Comparison of ENCODE assay signal across 8 mouse cellular contexts in the genomic region with DNA sequence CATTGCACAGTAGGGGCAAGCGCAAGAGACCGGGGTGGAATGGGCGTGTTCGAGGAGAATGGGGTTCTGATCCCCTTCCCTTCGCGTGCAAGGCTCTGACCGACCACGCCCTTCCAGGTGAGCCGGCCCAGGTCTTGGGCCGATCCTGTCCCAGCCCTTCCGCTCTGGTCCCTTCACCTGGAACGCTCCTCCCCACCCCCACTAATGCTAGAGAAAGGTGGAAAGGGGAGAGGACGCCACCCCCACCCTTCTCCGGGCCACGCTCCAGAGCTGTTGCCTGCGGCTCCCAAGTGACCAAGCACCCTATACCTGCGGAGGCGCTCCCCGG. TPM values are rescaled to one million over a fixed set of nuclear protein-coding genes. Genes with fewer than 3 reads are reported as not detected.
DNase-seq lines count a peak whose midpoint lies in the region; ATAC-seq and TF ChIP-seq lines count a peak whose summit lies in the region.

No protein-coding gene starts in this region.

- under 1% methylated on average over 19 of the region's 19 CpGs for WGBS in heart, embryonic 15.5 days
- under 1% methylated on average over 19 of the region's 19 CpGs for WGBS in embryonic facial prominence, embryonic 12.5 days
- WGBS in intestine, postnatal 0 days: under 1% methylated on average over 19 of the region's 19 CpGs

- peak overlapping the region; percentile 72 for H3K27ac ChIP-seq in heart, embryonic 15.5 days
- 0 out of 2 replicates have a peak overlapping the region, but pooled peaks have one; percentile 37 for H3K27ac ChIP-seq in embryonic facial prominence, embryonic 12.5 days
- H3K27ac ChIP-seq in intestine, postnatal 0 days (ENCODE audit: low read depth, low read length): peak overlapping the region; percentile 74

- TF ChIP-seq CTCF in intestine, postnatal 0 days (IDR thresholded peaks at IDR 0.05; ENCODE audit: low read depth): no peak

- H3K9ac ChIP-seq in heart, embryonic 15.5 days: peak overlapping the region; percentile 83
- peak overlapping the region; percentile 75 for H3K9ac ChIP-seq in embryonic facial prominence, embryonic 12.5 days
- H3K9ac ChIP-seq in intestine, postnatal 0 days (ENCODE audit: low read depth, low read length): peak overlapping the region; percentile 70

- no peak for DNase-seq in heart, adult 9 months (ENCODE audit: low spot score in 2 of 2)
- peak; percentile 77 to 83 for DNase-seq in lung, adult 18-20 months
- DNase-seq in gastrocnemius, postnatal 14 days: no peak
- no peak for DNase-seq in cerebellum, adult 9-10 months

- no peaks in the 10 kb centered on the region for H3K27me3 ChIP-seq in heart, embryonic 15.5 days
- H3K27me3 ChIP-seq in embryonic facial prominence, embryonic 12.5 days: no peaks in the 10 kb centered on the region
- no peaks in the 10 kb centered on the region for H3K27me3 ChIP-seq in intestine, postnatal 0 days (replicated peaks; ENCODE audit: control insufficient read depth, insufficient read depth, low read length)

- peaks cover 12% of the 10 kb centered on the region for H3K4me1 ChIP-seq in heart, embryonic 15.5 days (replicated peaks)
- H3K4me1 ChIP-seq in embryonic facial prominence, embryonic 12.5 days: peaks cover 15% of the 10 kb centered on the region; the same call in 1 of the 2 replicates
- 0 out of 2 replicates have a peak, but pooled peaks cover 4% of the 10 kb centered on the region for H3K4me1 ChIP-seq in intestine, postnatal 0 days (replicated peaks; ENCODE audit: control insufficient read depth, insufficient read depth, low read length)

- peak overlapping the region; percentile 83 for H3K4me2 ChIP-seq in heart, embryonic 15.5 days
- peak overlapping the region; percentile 91 for H3K4me2 ChIP-seq in embryonic facial prominence, embryonic 12.5 days (replicated peaks)
- H3K4me2 ChIP-seq in intestine, postnatal 0 days (replicated peaks; ENCODE audit: low read depth): peak overlapping the region; percentile 97

- H3K4me3 ChIP-seq in heart, embryonic 15.5 days: peak overlapping the region; percentile 89
- peak overlapping the region; percentile 72 for H3K4me3 ChIP-seq in embryonic facial prominence, embryonic 12.5 days
- peak overlapping the region; percentile 93 for H3K4me3 ChIP-seq in intestine, postnatal 0 days (ENCODE audit: low read depth, low read length)

- H3K36me3 ChIP-seq in heart, embryonic 15.5 days: peaks cover 31% of the 10 kb centered on the region
- peaks cover 37% of the 10 kb centered on the region for H3K36me3 ChIP-seq in embryonic facial prominence, embryonic 12.5 days
- H3K36me3 ChIP-seq in intestine, postnatal 0 days (ENCODE audit: control insufficient read depth, insufficient read depth): peaks cover 32% of the 10 kb centered on the region

- peak; percentile 75 for ATAC-seq in heart, embryonic 15.5 days (replicated peaks; ENCODE audit: insufficient number of reproducible peaks, insufficient read depth, low FRiP score, low read depth)
- ATAC-seq in embryonic facial prominence, embryonic 12.5 days (ENCODE audit: insufficient number of reproducible peaks, insufficient read depth, low FRiP score, low TSS enrichment): peak; percentile 74; the same call in 1 of the 2 replicates
- ATAC-seq in intestine, postnatal 0 days: peak; percentile 70
- ATAC-seq in neutrophil, adult 5-6 weeks (ENCODE audit: extremely low read depth, insufficient number of reproducible peaks, low FRiP score, poor library complexity, severe bottlenecking): peak; percentile 14; the same call in 1 of the 2 replicates

- intact Hi-C loops in gastrocnemius, postnatal 14 days (cut with DNase I; ENCODE audit: low total_unique reads): no loop called here

- H3K9me3 ChIP-seq in heart, embryonic 15.5 days (replicated peaks): no peaks in the 10 kb centered on the region
- H3K9me3 ChIP-seq in embryonic facial prominence, embryonic 12.5 days: no peaks in the 10 kb centered on the region
- no peaks in the 10 kb centered on the region for H3K9me3 ChIP-seq in intestine, postnatal 0 days (ENCODE audit: control insufficient read depth)

RNA-seq across cellular contexts. Expression of gene B4galt3, which starts 0.4 kb away (rescaled TPM):
- polyA plus RNA-seq in heart, embryonic 15.5 days (2015; fragmentation: Nextera tagmentation; extraction: Ambion mirVana): 44.4 and 56.4 TPM in 2 replicates
- polyA plus RNA-seq in embryonic facial prominence, embryonic 12.5 days (2016; fragmentation: Nextera tagmentation; extraction: Ambion mirVana): 86.0 and 89.3 TPM in 2 replicates
- 27.0 and 27.4 TPM in 2 replicates for polyA plus RNA-seq in intestine, postnatal 0 days (2015; fragmentation: Nextera tagmentation; extraction: Ambion mirVana)
- 116 and 144 TPM in 2 replicates for total RNA-seq in neutrophil, adult 5-6 weeks (2017)
- 1 to 10 TPM; 5.9 to 9.4 TPM for total RNA-seq in gastrocnemius, postnatal 14 days (2021)

RNA-seq across cellular contexts. Expression of gene Ppox, which starts 10.4 kb away (rescaled TPM):
- polyA plus RNA-seq in heart, embryonic 15.5 days (2015; fragmentation: Nextera tagmentation; extraction: Ambion mirVana): 32.7 and 47.2 TPM in 2 replicates
- polyA plus RNA-seq in embryonic facial prominence, embryonic 12.5 days (2016; fragmentation: Nextera tagmentation; extraction: Ambion mirVana): 75.4 and 79.1 TPM in 2 replicates
- polyA plus RNA-seq in intestine, postnatal 0 days (2015; fragmentation: Nextera tagmentation; extraction: Ambion mirVana): 11.4 and 12.8 TPM in 2 replicates
- total RNA-seq in neutrophil, adult 5-6 weeks (2017): 48.4 and 57.0 TPM in 2 replicates
- total RNA-seq in gastrocnemius, postnatal 14 days (2021): 10 to 100 TPM in 1 of 2 experiments, 1 to 10 TPM in 1; 9.6 to 11.8 TPM

RNA-seq across cellular contexts. Expression of gene Usp21, which starts 17.3 kb away (rescaled TPM):
- 44.9 and 55.6 TPM in 2 replicates for polyA plus RNA-seq in heart, embryonic 15.5 days (2015; fragmentation: Nextera tagmentation; extraction: Ambion mirVana)
- polyA plus RNA-seq in embryonic facial prominence, embryonic 12.5 days (2016; fragmentation: Nextera tagmentation; extraction: Ambion mirVana): 135 and 139 TPM in 2 replicates
- polyA plus RNA-seq in intestine, postnatal 0 days (2015; fragmentation: Nextera tagmentation; extraction: Ambion mirVana): 20.4 and 21.7 TPM in 2 replicates
- 45.5 and 45.7 TPM in 2 replicates for total RNA-seq in neutrophil, adult 5-6 weeks (2017)
- total RNA-seq in gastrocnemius, postnatal 14 days (2021): 10 to 100 TPM; 13.1 to 13.7 TPM

RNA-seq across cellular contexts. Expression of gene Ndufs2, which starts 19.3 kb away (rescaled TPM):
- 514 and 535 TPM in 2 replicates for polyA plus RNA-seq in heart, embryonic 15.5 days (2015; fragmentation: Nextera tagmentation; extraction: Ambion mirVana)
- polyA plus RNA-seq in embryonic facial prominence, embryonic 12.5 days (2016; fragmentation: Nextera tagmentation; extraction: Ambion mirVana): 236 and 243 TPM in 2 replicates
- polyA plus RNA-seq in intestine, postnatal 0 days (2015; fragmentation: Nextera tagmentation; extraction: Ambion mirVana): 249 and 255 TPM in 2 replicates
- 150 and 174 TPM in 2 replicates for total RNA-seq in neutrophil, adult 5-6 weeks (2017)
- 100 to 1,000 TPM; 580 to 737 TPM for total RNA-seq in gastrocnemius, postnatal 14 days (2021)

RNA-seq across cellular contexts. Expression of gene Adamts4, which starts 20.3 kb away (rescaled TPM):
- 5.2 and 6.0 TPM in 2 replicates for polyA plus RNA-seq in heart, embryonic 15.5 days (2015; fragmentation: Nextera tagmentation; extraction: Ambion mirVana)
- 18.2 and 18.6 TPM in 2 replicates for polyA plus RNA-seq in embryonic facial prominence, embryonic 12.5 days (2016; fragmentation: Nextera tagmentation; extraction: Ambion mirVana)
- 2.0 and 2.8 TPM in 2 replicates for polyA plus RNA-seq in intestine, postnatal 0 days (2015; fragmentation: Nextera tagmentation; extraction: Ambion mirVana)
- 0.12 TPM in 1 of 2 replicates, not detected in the other for total RNA-seq in neutrophil, adult 5-6 weeks (2017)
- 1 to 10 TPM; 2.4 to 3.1 TPM for total RNA-seq in gastrocnemius, postnatal 14 days (2021)

Comparison
In these comparisons a context has a peak if more than half of its experiments do, and no peak if none do; other contexts are left out.
1. ATAC-seq: peak in every context shown above with its lines; median percentile 75 in heart, embryonic 15.5 days; 74 in embryonic facial prominence, embryonic 12.5 days; 70 in intestine, postnatal 0 days; 14 in neutrophil, adult 5-6 weeks.
2. DNase-seq: peak in lung, adult 18-20 months (2 of 2); none in heart, adult 9 months (0 of 2), gastrocnemius, postnatal 14 days (single experiment) and cerebellum, adult 9-10 months (single experiment).
3. Peak in every context shown above with its lines, with median percentiles within 50 percentile points of each other: H3K27ac ChIP-seq, H3K4me2 ChIP-seq, H3K4me3 ChIP-seq and H3K9ac ChIP-seq.